Mouse (Mus musculus) kidney, postnatal 10 days (tissue): ENCODE results near the gene Spata18.
A peak's percentile ranks its signal among the peaks of the same experiment; 100 is the strongest.

Experiments
- DNase-seq: peaks from one replicate; pipeline ENCODE4 v3.0.0; 2021; ENCODE audit warnings: mixed read lengths

Gene Spata18

GRCm38 (mm10) chr5:73651061-73651854 lies at the start of gene Spata18:
TSS of gene Spata18 (plus strand) at chr5:73651379.
- DNase-seq = peak; percentile 56

GRCm38 (mm10) chr5:73602865-73603264 lies 48.3 kb upstream of the Spata18 start:
- no peak for DNase-seq

- DNase-seq = no peak
Measured at GRCm38 (mm10) chr5:73604542-73604941, 46.6 kb upstream of the Spata18 start.

GRCm38 (mm10) chr5:73604964-73605363 lies 46.2 kb upstream of the Spata18 start:
- no peak for DNase-seq

- no peak for DNase-seq
Measured at GRCm38 (mm10) chr5:73611071-73611470, 40.1 kb upstream of the Spata18 start.

- no peak for DNase-seq
Measured at GRCm38 (mm10) chr5:73613296-73613695, 37.9 kb upstream of the Spata18 start.

GRCm38 (mm10) chr5:73615211-73615610 lies 36.0 kb upstream of the Spata18 start:
- no peak for DNase-seq

GRCm38 (mm10) chr5:73618969-73619368 lies 32.2 kb upstream of the Spata18 start:
- no peak for DNase-seq

GRCm38 (mm10) chr5:73625505-73625904 lies 25.7 kb upstream of the Spata18 start:
- DNase-seq = no peak

- no peak for DNase-seq
Measured at GRCm38 (mm10) chr5:73626842-73627241, 24.3 kb upstream of the Spata18 start.

GRCm38 (mm10) chr5:73627559-73627958 lies 23.6 kb upstream of the Spata18 start:
- no peak for DNase-seq

- no peak for DNase-seq
Measured at GRCm38 (mm10) chr5:73627991-73628390, 23.2 kb upstream of the Spata18 start.

- DNase-seq = no peak
Measured at GRCm38 (mm10) chr5:73630141-73630540, 21.0 kb upstream of the Spata18 start.

- DNase-seq = no peak
Measured at GRCm38 (mm10) chr5:73631001-73631558, 20.1 kb upstream of the Spata18 start.

GRCm38 (mm10) chr5:73632291-73632690 lies 18.9 kb upstream of the Spata18 start, which contains the start of gene Lrrc66:
TSS of gene Lrrc66 (minus strand) at chr5:73632526.
- DNase-seq = peak; percentile 22

- DNase-seq = peak; percentile 87
Measured at GRCm38 (mm10) chr5:73633141-73633540, 18.0 kb upstream of the Spata18 start.

- DNase-seq = no peak
Measured at GRCm38 (mm10) chr5:73637337-73638107, 13.7 kb upstream of the Spata18 start.

GRCm38 (mm10) chr5:73641058-73641457 lies 10.1 kb upstream of the Spata18 start:
- DNase-seq = no peak

GRCm38 (mm10) chr5:73642091-73642490 lies 9.1 kb upstream of the Spata18 start:
- DNase-seq = peak; percentile 50

- DNase-seq = peak; percentile 92
Measured at GRCm38 (mm10) chr5:73647261-73647900, 3.8 kb upstream of the Spata18 start, which contains the start of gene Sgcb. TSS of gene Sgcb (minus strand) at chr5:73647790.

GRCm38 (mm10) chr5:73650365-73650964 lies 714 bp upstream of the Spata18 start:
- DNase-seq = peak; percentile 27

- DNase-seq = no peak
Measured at GRCm38 (mm10) chr5:73651855-73652201, 649 bp downstream of the Spata18 start.

GRCm38 (mm10) chr5:73666695-73667094 lies 15.5 kb downstream of the Spata18 start:
- no peak for DNase-seq
